Mouse (Mus musculus) liver (tissue): ENCODE measurements at regions not wholly inside any gene's neighbourhood (a gene's known extent, or its start where the extent isn't known, plus 50 kb on each side); places are given as distances from the start of the nearest gene placed in this dataset.
A peak's percentile ranks its signal among the peaks of the same experiment; 100 is the strongest.

ENCODE experiments used
- DNase-seq: peaks from one replicate; pipeline ENCODE4 v3.0.0-alpha.2; 2020; ENCODE audit warnings: mixed read lengths

DNA sequence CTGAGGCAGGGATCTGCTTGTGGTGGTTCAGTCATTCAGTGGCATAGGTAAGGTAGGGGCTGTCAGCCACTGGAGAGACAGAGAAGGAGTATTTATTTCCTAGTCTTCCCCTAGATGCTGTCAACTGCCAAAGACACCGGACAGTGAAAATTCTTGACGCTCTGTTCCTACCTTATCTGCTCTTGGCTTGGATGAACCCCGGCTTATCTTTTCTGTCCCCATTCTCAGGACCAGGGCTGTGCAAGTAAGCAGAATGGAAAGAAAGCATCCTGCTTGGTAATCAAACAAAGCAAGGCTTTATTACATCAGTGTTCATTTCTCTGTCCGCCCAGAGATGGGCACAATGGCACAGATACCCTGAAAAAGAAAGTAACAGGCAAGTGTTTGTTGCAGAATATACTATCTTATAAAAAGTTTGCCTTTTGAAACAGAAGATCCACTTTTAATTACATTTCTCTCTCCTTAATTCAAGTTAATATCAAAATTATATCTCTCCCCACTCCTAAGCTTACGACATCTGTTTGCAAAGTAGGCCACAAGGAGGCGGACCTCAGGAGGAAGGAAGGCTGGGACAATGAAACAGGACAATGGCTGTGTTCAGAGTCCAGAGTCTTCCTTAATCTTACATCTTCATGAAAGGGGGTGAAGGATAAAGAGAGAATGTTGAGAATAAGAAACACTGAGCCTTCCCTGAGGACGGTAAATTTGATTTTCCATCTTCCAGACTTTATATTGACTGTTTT, 316.8 kb upstream of the Ubash3b start:
- DNase-seq = no peak

DNA sequence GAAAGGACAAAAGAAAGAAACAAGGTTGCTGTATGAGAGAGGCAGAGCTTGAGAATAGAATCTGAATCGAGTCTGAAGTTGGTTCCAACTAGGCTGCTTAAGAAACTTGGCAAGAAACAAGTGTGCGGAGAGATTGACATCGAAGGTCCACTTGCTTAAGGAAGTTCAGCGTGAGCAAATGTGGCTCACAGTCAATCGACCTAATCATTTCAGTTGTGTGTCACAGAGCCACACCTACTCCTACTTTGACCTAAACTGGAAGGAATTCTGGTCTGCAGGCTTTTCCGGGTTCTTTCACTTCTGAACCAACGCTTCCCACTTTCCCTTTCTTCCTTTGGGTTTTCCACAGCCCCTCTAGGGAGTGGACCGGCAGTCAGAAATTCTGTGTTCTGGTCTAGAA, 313.8 kb upstream of the Ubash3b start:
- no peak for DNase-seq

GRCm38 (mm10) chr9:41474945-41475297, 313.4 kb upstream of the Ubash3b start:
- DNase-seq = no peak

DNA sequence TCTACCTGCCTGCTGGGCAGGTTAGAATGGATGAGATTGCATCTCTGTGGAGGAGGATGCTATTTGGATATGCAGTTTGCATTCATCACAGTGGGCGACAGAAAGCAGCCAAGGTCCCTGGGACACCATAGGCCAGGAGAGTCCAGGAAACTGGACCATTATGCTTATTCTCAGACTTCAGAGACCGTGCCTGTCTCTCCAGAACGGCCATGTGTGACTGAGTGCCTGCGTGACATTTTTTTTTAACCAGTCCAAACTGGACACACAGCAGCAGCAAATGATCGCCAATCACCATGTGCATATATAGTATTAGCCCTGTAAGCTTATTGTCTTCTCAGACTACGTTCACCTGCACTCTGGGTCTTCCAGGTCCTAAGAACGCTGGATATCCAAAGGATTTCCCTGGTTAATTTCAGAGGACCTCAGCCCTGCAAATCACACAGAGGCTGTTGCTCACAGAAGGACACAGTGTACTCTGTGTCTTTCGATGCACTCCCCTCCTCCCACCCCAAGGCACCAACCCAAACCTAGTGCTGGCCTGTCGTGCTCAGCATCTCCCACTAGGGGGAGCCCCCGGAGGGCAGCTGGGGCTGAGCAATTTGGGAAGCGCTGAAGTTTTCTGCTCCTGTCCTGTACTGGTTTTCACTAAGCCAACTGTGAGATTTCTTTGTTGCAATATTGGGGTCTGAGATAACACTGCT, 312.9 kb upstream of the Ubash3b start:
- DNase-seq = peak; percentile 66

DNA sequence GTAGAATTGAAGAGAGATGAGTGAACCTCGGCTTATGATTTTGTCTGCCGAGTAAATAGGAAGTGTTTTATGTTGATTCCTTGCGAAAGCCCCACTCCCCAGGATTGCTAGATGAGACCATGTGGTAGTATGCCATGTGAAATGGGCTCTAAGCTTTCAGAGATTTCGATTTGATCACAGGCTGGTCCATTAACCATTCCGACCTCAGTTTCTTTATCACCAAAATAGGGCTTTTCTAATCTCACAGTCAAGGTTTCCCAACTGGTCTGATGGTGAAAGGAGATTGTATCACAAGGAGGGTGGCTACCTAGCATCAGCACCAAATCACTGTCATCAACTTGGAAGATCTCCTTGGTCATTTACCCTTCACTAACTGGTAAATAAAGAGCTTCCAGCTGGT, 312.0 kb upstream of the Ubash3b start:
- no peak for DNase-seq

DNA sequence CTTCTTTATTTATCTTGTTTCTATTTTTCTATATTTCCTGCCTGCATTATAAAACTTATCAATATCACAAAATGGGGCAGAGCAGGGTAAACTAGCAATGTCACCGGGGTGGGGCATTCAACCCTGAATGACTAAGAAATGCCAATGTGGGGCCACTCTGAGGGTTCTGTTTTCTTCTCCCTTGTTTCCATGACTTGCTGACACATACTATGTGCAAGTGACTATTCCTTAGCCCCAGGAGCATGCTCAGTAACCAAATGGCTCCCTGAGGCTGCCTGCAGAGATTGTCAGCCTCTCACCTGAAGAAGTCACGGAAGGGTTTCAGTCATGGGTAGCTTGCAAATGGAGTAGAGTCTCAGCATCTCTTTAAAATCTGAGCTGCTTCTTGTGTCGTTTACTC, 309.8 kb upstream of the Ubash3b start:
- no peak for DNase-seq

DNA sequence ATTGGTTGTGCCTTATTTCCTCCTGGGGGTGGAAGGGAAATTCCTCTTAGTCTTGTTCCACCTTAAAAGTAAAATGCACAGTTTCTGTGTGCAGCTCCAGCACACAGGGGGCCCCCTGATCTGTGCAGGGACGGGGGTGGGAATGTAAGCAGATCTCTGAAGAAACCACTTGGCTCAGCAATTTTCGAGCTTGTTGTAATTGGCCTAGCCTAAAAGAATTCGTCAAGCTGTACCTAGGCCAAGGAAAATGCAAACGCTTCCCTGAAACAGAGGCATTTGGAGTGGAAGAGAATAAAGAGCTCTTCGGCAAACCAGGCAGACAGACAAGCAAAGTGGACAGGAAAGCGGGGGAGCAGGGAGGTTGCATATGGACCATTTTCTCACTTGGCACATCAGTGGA, 308.5 kb upstream of the Ubash3b start:
- DNase-seq = no peak

DNA sequence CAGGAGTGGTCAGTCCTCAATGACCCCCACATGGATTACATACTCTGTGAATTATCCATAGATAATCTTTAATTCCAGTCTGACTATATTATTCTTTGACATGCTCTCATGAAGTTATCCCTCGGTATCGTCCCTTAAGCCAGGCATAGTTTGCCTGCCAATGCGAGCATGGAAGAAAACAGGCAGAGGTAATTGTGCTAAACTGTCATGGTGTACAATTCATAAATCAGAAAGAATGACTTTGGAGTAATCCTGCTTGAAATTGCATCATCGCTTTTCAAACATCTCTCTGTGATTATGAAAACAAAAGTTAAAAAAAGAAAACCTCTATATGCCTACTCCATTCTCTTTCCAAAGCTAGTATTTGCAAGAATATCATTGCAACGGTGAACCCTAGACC, 307.9 kb upstream of the Ubash3b start:
- no peak for DNase-seq

DNA sequence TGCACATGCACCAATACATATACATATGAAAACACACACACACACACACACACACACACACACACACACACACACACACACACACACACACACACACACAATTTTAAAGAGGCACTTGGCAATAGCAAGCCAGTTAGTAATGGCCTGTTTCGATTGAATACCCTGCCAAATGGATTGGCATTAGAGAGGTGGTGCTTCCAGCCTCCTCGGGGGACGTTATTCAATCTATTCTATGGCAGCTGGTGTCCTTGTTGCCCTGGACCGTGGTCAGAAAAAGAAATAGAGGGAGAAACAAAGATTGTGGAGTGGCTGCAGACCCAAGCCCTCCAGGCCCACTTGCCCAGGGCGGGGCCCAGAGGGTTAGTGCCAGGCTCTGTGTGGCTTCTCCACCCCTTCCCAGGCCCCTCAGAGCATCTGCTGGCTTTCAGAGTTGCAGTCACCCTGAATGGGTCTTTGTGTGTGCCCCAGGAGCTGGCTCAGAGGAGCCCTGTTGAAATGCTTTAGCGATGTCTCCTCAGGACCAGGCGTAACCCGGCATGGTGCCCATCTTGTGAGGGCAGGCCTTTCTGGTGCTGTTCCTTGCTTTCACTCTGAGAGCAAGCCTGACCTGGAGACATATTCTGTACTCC, 302.7 kb upstream of the Ubash3b start:
- DNase-seq = no peak

- DNase-seq = peak; percentile 75
These were observed 300.2 kb upstream of the Ubash3b start for GRCm38 (mm10) chr9:41461742-41462141.

- DNase-seq = no peak
These were observed 299.2 kb upstream of the Ubash3b start for GRCm38 (mm10) chr9:41460709-41461108.

DNA sequence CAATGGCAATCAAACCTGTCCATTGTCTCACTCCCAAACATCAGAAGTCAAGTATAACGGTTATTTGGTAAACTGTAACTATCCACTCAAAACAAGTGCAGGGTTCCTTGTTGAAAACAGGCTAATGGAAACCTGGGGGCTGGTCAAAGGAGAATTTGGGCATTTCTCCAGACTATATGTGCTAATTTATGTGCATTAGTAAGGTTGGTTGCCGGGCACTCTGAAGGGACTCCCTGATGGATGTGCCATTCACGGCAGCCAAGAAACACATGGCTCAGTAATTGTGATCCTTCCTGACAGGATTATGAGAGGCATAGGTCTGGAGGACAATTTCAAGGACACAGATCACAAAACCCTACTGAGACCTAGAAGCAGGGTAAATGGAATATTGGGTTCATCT, 295.5 kb upstream of the Ubash3b start:
- DNase-seq = no peak

DNA sequence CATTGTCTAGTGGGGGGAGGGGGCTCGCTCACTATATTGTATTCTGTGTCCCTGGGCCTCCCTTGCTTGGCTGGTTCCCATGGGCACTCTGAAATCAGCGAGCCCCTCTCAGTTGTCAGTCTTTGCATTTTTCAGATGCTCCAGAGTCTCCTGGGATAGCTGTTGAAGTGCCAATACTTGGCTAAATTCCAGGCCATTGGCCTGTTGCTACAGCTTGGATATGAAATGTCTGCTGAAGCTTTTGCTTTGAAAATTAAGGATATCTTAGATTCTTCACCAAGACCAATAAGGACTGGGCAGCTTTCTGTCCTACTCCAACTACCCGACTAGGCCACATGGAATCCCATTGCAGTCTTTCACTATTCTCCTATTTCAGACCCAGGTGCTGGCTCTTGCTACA, 290.2 kb upstream of the Ubash3b start:
- DNase-seq = no peak

- no peak for DNase-seq
These were observed 287.7 kb upstream of the Ubash3b start for GRCm38 (mm10) chr9:41449233-41449632.

- no peak for DNase-seq
These were observed 286.4 kb upstream of the Ubash3b start for GRCm38 (mm10) chr9:41447902-41448301.

DNA sequence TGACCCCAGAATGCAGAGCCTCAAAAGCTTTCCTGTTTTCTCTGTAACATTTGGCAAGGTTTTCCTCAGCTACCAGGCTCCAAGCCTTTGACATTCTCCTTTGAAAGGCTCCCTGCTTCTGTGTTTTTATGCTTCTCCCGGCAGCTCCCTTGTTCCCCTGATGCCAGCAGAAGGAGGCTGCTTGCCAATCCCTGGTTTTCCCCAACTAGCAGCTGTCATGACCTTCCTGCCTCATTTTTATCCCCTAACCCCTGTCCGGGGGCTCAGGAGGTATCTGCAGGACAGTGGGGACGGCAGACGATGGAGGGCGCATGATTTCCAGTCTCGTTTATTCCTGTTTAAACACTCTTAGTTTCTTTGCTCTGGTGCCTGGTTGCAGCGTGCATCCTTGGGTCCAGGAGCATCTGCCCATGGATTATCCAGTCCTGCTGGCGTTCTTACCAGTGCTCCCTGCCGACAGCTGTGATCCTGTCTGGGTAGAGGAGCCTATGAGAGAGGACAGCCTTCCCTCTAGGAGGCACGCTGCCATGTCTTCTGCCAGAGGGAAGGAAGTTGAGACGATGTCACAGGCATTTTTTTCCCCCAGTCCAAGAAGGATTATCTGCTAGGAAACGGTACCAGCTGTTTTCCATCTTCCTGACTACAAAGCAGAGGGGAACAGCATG, 285.8 kb upstream of the Ubash3b start:
- peak; percentile 10 for DNase-seq

GRCm38 (mm10) chr9:41446431-41447203, 285.1 kb upstream of the Ubash3b start:
- no peak for DNase-seq

- DNase-seq = no peak
These were observed 280.9 kb upstream of the Ubash3b start for GRCm38 (mm10) chr9:41442418-41442817.

DNA sequence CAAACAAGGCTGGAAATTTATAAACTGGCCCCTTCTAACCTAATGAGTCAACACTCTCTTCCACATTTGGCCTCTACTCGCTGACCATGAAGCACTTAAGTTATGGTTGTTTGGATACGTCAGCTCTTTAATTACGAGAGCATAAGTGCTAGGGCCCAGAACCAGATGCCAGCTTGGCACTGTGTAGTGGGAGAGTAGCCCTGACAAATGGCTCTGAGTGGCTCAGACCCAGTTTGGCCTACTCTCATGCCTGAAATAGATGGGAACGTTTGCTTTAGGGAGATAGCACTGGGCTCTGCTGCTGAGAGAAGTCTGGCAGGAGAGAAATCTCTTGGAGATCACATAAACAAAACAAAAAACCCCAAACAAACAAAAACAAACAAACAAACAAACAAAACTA, 278.5 kb upstream of the Ubash3b start:
- DNase-seq = no peak

DNA sequence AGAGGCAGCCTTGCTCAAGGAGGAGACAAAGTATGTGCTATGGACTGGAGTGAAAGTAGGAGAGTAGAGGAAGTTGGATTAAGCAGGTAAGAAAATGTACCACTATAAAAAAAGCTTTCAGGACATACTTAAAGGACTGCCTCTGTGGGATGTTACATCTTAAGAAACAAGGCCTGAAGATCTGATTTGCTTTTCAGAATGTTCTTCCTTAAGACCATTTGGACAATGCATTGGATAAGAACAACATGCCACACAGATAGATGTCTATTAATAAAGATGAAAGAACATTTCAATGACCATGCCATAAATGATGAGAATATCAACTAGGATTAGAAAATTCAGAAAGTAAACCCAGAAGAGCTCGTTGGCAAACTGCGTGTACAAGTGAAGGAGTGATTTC, 276.6 kb upstream of the Ubash3b start:
- no peak for DNase-seq

DNA sequence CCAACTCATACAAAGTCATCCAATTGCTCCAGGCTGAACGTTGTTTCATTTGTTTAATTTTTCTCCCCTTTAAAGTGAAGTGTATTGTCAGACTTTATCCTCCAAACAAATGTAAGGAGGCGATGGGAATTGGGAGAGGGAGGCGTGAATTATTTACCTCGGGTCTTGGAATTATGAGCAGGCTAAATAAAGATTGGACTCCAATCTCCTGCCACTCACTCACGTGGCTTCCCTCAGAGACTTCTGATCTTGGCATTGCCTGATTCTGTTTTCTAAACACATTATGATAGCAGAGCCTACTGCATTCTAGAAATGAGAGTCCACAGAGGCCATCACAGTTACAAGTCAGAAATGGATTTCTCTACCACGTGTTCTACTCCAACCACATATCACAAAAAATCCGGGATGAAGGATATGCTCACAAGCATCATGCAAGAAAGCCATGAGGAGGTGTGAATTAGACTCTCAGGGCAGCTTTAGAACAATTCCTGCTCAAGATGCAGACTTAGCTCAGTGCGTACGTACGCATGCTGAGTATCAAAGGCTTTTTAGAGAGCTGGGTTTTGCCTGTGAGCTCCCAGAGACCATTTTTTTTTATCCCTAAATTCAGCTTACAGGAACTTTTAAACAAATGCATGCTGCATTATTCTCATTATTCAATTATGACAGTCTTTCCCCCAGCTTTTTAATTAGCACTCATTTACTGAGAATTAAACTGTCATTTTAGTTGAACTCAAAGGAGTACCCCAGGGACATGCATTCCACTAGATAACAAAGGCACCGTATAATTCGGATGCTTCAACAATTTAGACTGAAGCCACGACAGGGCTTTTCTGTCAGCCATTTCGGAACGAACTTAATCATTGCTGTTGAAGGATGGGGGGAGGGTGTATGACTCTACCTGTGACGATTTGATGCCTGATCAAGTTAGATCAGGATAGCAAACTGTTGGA, 269.2 kb upstream of the Ubash3b start:
- DNase-seq = no peak
